Mouse (Mus musculus) heart, embryonic 13.5 days (tissue): ENCODE results near the gene Ascl3. TPM values are rescaled to one million over a fixed set of nuclear protein-coding genes. Genes with fewer than 3 reads are reported as not detected.

Experiments
- ATAC-seq: fragments of 200-750 bp; cut with Nextera tagmentation; 2 replicates; pipeline ENCODE4 v1.8.0; 2017; ENCODE audit warnings: moderate TSS enrichment; ENCODE audit not compliant: insufficient number of reproducible peaks, low FRiP score, low TSS enrichment; ENCODE audit errors: extremely low read depth
- H3K27ac ChIP-seq: fragments of 300-500 bp; sonication (generic); replicated peaks from 2 replicates; pipeline ENCODE4 v1.5.1; 2015; ENCODE audit warnings: moderate library complexity, mild to moderate bottlenecking, inconsistent platforms
- H3K27me3 ChIP-seq: fragments of 300-500 bp; sonication (generic); replicated peaks from 2 replicates; pipeline ENCODE4 v1.6.1; 2015; ENCODE audit warnings: mild to moderate bottlenecking, inconsistent platforms
- H3K36me3 ChIP-seq: fragments of 300-500 bp; sonication (generic); 2 replicates; pipeline ENCODE4 v1.6.1; 2015; ENCODE audit warnings: mild to moderate bottlenecking, inconsistent platforms
- H3K4me1 ChIP-seq: fragments of 300-500 bp; sonication (generic); 2 replicates; pipeline ENCODE4 v1.6.1; 2015; ENCODE audit warnings: inconsistent platforms
- H3K4me2 ChIP-seq: fragments of 300-500 bp; sonication (generic); 2 replicates; pipeline ENCODE4 v1.6.1; 2015; ENCODE audit warnings: inconsistent platforms, mild to moderate bottlenecking, moderate library complexity
- H3K4me3 ChIP-seq: fragments of 300-500 bp; sonication (generic); 2 replicates; pipeline ENCODE4 v1.5.1; 2015; ENCODE audit warnings: moderate library complexity, mild to moderate bottlenecking, inconsistent platforms
- H3K9ac ChIP-seq: fragments of 300-500 bp; sonication (generic); 2 replicates; pipeline ENCODE4 v1.6.1; 2015; ENCODE audit warnings: inconsistent platforms, mild to moderate bottlenecking, moderate library complexity
- H3K9me3 ChIP-seq: fragments of 300-500 bp; sonication (generic); 2 replicates; pipeline ENCODE4 v1.6.1; 2016; ENCODE audit warnings: inconsistent platforms
- WGBS: fragments of 180-500 bp; shearing (Covaris S2); methylation state at CpG from one replicate; pipeline ENCODE4 v1.1.7; 2015; ENCODE audit warnings: mixed read lengths; 5-methylcytosine and 5-hydroxymethylcytosine counted together
- polyA plus RNA-seq: library from polyadenylated mRNA; unstranded; fragments of >200 nt; fragmentation: Nextera tagmentation; extraction: Ambion mirVana; gene quantifications from 2 replicates; pipeline ENCODE4 v1.2.1, GENCODE M21; 2015

Gene Ascl3
- polyA plus RNA-seq, 1 experiment from 2014 or later = not detected

DNA sequence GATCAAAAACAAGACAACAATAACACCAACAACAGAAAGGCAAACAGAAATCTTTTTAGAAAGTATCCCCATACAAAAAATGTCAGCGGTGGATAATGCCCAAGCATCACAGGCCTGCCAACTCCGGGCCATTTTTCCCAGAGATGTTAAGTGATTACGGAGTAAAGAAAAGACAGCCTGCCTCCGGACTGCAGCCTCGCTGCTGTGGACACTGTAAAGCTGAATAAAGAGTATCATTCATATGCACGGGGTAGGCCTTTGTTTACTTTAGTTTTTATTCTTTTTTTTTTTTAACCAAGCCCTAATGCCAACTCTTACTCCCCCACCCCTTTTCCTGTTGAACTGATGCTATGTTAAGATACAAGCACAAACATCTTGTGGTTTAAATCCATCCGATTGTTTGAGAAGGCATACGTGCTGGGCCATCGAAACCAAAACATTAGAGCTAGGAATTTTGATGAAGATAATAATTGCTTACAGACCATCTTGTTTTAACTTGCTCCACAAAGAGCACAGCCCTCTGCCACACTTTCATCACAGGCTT is 44.9 kb downstream of the Ascl3 start:
- H3K4me1 ChIP-seq = peaks cover 24% of the 10 kb centered on the region
- no peak overlapping the region for H3K4me2 ChIP-seq

DNA sequence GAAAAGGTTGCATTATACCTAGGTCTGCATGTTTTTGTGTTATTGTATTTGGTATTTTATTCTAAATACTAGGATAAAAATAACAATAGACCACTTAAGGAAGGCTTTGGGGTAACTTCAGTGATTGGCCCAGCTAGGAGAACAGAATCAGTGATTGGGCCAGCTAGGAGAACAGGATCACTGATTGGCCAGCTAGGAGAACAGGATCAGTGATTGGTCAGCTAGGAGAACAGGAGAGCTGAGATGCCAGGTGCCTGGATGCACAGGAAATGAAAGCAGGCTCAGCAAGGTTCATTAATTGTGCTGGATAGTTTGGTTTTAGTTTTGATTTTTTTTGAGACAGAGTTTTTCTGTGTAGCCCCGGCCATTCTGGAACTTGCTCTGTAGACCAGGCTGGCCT is 50.6 kb downstream of the Ascl3 start:
- Histone ChIP-seq H3K4me2 (no peak overlapping the region), H3K9me3 (peaks cover 3% of the 10 kb centered on the region; the same call in 1 of the 2 replicates), H3K36me3 (no peaks in the 10 kb centered on the region), H3K27ac (no peak overlapping the region), H3K9ac (no peak overlapping the region), H3K4me1 (no peaks in the 10 kb centered on the region), H3K27me3 (no peaks in the 10 kb centered on the region), H3K4me3 (no peak overlapping the region)
- 94% methylated on average over 1 of the region's 1 CpGs for WGBS
- ATAC-seq = no peak

More for the DNA sequence above, 44.9 kb downstream of the Ascl3 start:
- ATAC-seq = no peak
- WGBS = 59% methylated on average over 9 of the region's 9 CpGs
- Histone ChIP-seq H3K9me3 (peaks cover 3% of the 10 kb centered on the region; the same call in 1 of the 2 replicates), H3K9ac (no peak overlapping the region), H3K27ac (no peak overlapping the region), H3K36me3 (no peaks in the 10 kb centered on the region), H3K27me3 (no peaks in the 10 kb centered on the region), H3K4me3 (no peak overlapping the region)

- no peak overlapping the region for H3K4me2 ChIP-seq
- WGBS = 83% methylated on average over 2 of the region's 2 CpGs
- peaks cover 3% of the 10 kb centered on the region; the same call in 1 of the 2 replicates for H3K9me3 ChIP-seq
Measured at GRCm38 (mm10) chr7:109680284-109680683, 51.2 kb downstream of the Ascl3 start.

More at GRCm38 (mm10) chr7:109680284-109680683, 51.2 kb downstream of the Ascl3 start:
- H3K4me3 ChIP-seq = no peak overlapping the region
- H3K36me3 ChIP-seq = no peaks in the 10 kb centered on the region
- H3K27ac ChIP-seq = no peak overlapping the region
- H3K4me1 ChIP-seq = peaks cover 3% of the 10 kb centered on the region; the same call in 1 of the 2 replicates
- no peaks in the 10 kb centered on the region for H3K27me3 ChIP-seq
- H3K9ac ChIP-seq = no peak overlapping the region
- ATAC-seq = no peak

Other genes starting within 250 kb of the Ascl3 start
- gene Trim66, start 223.6 kb downstream of the Ascl3 start, polyA plus RNA-seq = not detected in 2 replicates
- 82.1 and 89.2 TPM in 2 replicates for gene Rpl27a, start 212.6 kb downstream of the Ascl3 start, polyA plus RNA-seq
- gene St5, start 28.1 kb downstream of the Ascl3 start, polyA plus RNA-seq = 30.2 and 30.6 TPM in 2 replicates
- gene Akip1, start 28.0 kb downstream of the Ascl3 start, polyA plus RNA-seq = 29.4 and 33.8 TPM in 2 replicates
- 0.09 and 0.12 TPM in 2 replicates for gene BC051019, start 7.9 kb downstream of the Ascl3 start, polyA plus RNA-seq
- gene Tmem9b, start 21.1 kb upstream of the Ascl3 start, polyA plus RNA-seq = 53.9 and 56.6 TPM in 2 replicates
- gene Nrip3, start 50.3 kb upstream of the Ascl3 start, polyA plus RNA-seq = 0.33 and 0.46 TPM in 2 replicates
- gene Scube2, start 134.0 kb upstream of the Ascl3 start, polyA plus RNA-seq = 7.6 and 8.6 TPM in 2 replicates
- gene Dennd5a, start 228.7 kb upstream of the Ascl3 start, polyA plus RNA-seq = 30.0 and 34.9 TPM in 2 replicates